Mouse (Mus musculus) lung, postnatal 0 days (tissue): ENCODE data around the gene Gm20388.

Experiments used
- CTCF ChIP-seq: IDR thresholded peaks from 2 replicates; pipeline ENCODE4 v1.5.1; 2016; ENCODE audit warnings: antibody characterized with exemption, mild to moderate bottlenecking
- EP300 ChIP-seq: IDR thresholded peaks from 2 replicates; pipeline ENCODE4 v1.6.1; 2016; ENCODE audit warnings: antibody characterized with exemption, mild to moderate bottlenecking, control low read depth

- TF ChIP-seq CTCF = no peak
- no peak for TF ChIP-seq EP300
Measured at GRCm38 (mm10) chr8:120630031-120630430, 719.4 kb downstream of the Gm20388 start.
